ENCODE assay signal across 29 mouse cellular contexts in the genomic region with DNA sequence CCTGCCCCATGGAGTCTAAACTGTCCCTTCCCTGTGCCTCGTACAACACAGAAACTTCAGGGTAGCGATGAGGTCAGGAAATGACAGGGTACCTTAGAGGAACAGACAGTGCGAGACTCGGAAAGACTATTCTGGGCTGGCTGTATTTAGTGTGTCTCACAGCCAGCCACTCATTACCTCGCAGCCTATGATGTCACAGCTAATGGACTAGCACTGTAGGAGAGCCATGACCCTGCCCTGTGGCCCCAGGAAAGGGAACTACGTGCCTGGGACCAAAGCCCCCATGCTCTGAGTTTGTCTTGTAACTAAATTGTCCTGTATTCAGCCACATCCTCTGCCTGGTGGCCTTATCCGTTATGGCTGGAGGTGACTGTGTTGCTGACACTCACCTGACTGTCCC. TPM values are rescaled to one million over a fixed set of nuclear protein-coding genes. Genes with fewer than 3 reads are reported as not detected.
DNase-seq lines count a peak whose midpoint lies in the region; ATAC-seq and TF ChIP-seq lines count a peak whose summit lies in the region.
"Had no signal": no experiment of that assay in that cellular context is flagged by ENCODE, and none has a peak within 500 bp of the region (broad histone marks: within the 10 kb centered on the region; RNA-seq: fewer than 3 reads in every experiment).

No protein-coding gene starts in this region.

- TF ChIP-seq CTCF in stomach, postnatal 0 days (IDR thresholded peaks at IDR 0.05; ENCODE audit: low read depth): no peak

- H3K4me3 ChIP-seq in kidney, embryonic 14.5 days (ENCODE audit: low read length): no peak overlapping the region
- no peak overlapping the region for H3K4me3 ChIP-seq in stomach, embryonic 16.5 days (replicated peaks; ENCODE audit: low read length)
- H3K4me3 ChIP-seq in stomach, postnatal 0 days (ENCODE audit: low read depth, low read length): no peak overlapping the region
- H3K4me3 ChIP-seq in liver, embryonic 15.5 days (replicated peaks): no peak overlapping the region
- no peak overlapping the region for H3K4me3 ChIP-seq in forebrain, embryonic 13.5 days
- H3K4me3 ChIP-seq: gastrocnemius, adult 2 months; heart, embryonic 12.5 days; kidney, embryonic 15.5 days; lung, embryonic 15.5 days had no signal

- no peak overlapping the region for H3K27ac ChIP-seq in kidney, embryonic 14.5 days (ENCODE audit: low read depth, low read length)
- no peak overlapping the region for H3K27ac ChIP-seq in stomach, embryonic 16.5 days (ENCODE audit: low read length)
- no peak overlapping the region for H3K27ac ChIP-seq in stomach, postnatal 0 days (replicated peaks)
- peak overlapping the region; percentile 67 for H3K27ac ChIP-seq in liver, embryonic 15.5 days (replicated peaks)
- no peak overlapping the region for H3K27ac ChIP-seq in forebrain, embryonic 13.5 days
- H3K27ac ChIP-seq: gastrocnemius, adult 2 months; hindbrain, embryonic 14.5 days; kidney, embryonic 15.5 days; lung, embryonic 15.5 days had no signal

- peaks cover 9% of the 10 kb centered on the region for H3K4me1 ChIP-seq in kidney, embryonic 14.5 days (ENCODE audit: control insufficient read depth, insufficient read depth, low read length)
- H3K4me1 ChIP-seq in stomach, embryonic 16.5 days (ENCODE audit: control insufficient read depth, insufficient read depth, low read length): 0 out of 2 replicates have a peak, but pooled peaks cover 4% of the 10 kb centered on the region
- no peaks in the 10 kb centered on the region for H3K4me1 ChIP-seq in stomach, postnatal 0 days (replicated peaks; ENCODE audit: control insufficient read depth, insufficient read depth)
- 0 out of 2 replicates have a peak, but pooled peaks cover 24% of the 10 kb centered on the region for H3K4me1 ChIP-seq in liver, embryonic 15.5 days (replicated peaks)
- H3K4me1 ChIP-seq in forebrain, embryonic 13.5 days: peaks cover 14% of the 10 kb centered on the region; the same call in 1 of the 2 replicates

- no peaks in the 10 kb centered on the region for H3K9me3 ChIP-seq in kidney, embryonic 14.5 days (ENCODE audit: control insufficient read depth, low read length)
- H3K9me3 ChIP-seq in stomach, embryonic 16.5 days (replicated peaks; ENCODE audit: control insufficient read depth, low read length): no peaks in the 10 kb centered on the region
- H3K9me3 ChIP-seq in stomach, postnatal 0 days (ENCODE audit: control insufficient read depth, low read length): no peaks in the 10 kb centered on the region
- no peaks in the 10 kb centered on the region for H3K9me3 ChIP-seq in liver, embryonic 15.5 days (replicated peaks)
- no peaks in the 10 kb centered on the region for H3K9me3 ChIP-seq in forebrain, embryonic 13.5 days (replicated peaks)
- H3K9me3 ChIP-seq: heart, embryonic 12.5 days; kidney, embryonic 15.5 days; lung, embryonic 15.5 days had no signal

- DNase-seq in kidney, adult 9 months: peak; percentile 14
- DNase-seq in stomach, postnatal 0 days (ENCODE audit: low spot score): no peak
- DNase-seq in right cerebral cortex, postnatal 25 days: no peak
- DNase-seq: adrenal gland, postnatal 36 days; B cell, adult 2 months; cerebellum, adult 18-20 months; cerebellum, postnatal 10 days; gastrocnemius, adult 2 months; gastrocnemius, postnatal 36 days; heart, adult 18-20 months; kidney, postnatal 25 days; left cerebral cortex, postnatal 4 days; spleen, adult 18-20 months; thymus, adult 2 months; thymus, postnatal 36 days had no signal

- no peak for TF ChIP-seq EP300 in stomach, postnatal 0 days (optimal IDR thresholded peaks at IDR 0.05)

- H3K4me2 ChIP-seq in kidney, embryonic 14.5 days (replicated peaks; ENCODE audit: low read depth, low read length): no peak overlapping the region
- H3K4me2 ChIP-seq in stomach, embryonic 16.5 days (ENCODE audit: low read depth, low read length): no peak overlapping the region
- H3K4me2 ChIP-seq in stomach, postnatal 0 days (replicated peaks; ENCODE audit: low read depth): no peak overlapping the region
- H3K4me2 ChIP-seq in liver, embryonic 15.5 days: 0 out of 2 replicates have a peak overlapping the region, but pooled peaks have one; percentile 7
- no peak overlapping the region for H3K4me2 ChIP-seq in forebrain, embryonic 13.5 days
- H3K4me2 ChIP-seq: heart, embryonic 12.5 days; hindbrain, embryonic 14.5 days; kidney, embryonic 15.5 days; lung, embryonic 15.5 days; midbrain, embryonic 11.5 days had no signal

- no peak overlapping the region for H3K9ac ChIP-seq in kidney, embryonic 14.5 days (ENCODE audit: low read depth, low read length)
- H3K9ac ChIP-seq in stomach, embryonic 16.5 days (ENCODE audit: low read length): no peak overlapping the region
- H3K9ac ChIP-seq in stomach, postnatal 0 days (ENCODE audit: low read length): no peak overlapping the region
- no peak overlapping the region for H3K9ac ChIP-seq in liver, embryonic 15.5 days
- H3K9ac ChIP-seq in forebrain, embryonic 13.5 days: no peak overlapping the region
- H3K9ac ChIP-seq: heart, embryonic 12.5 days; hindbrain, embryonic 14.5 days; kidney, embryonic 15.5 days; lung, embryonic 15.5 days had no signal

- ATAC-seq in kidney, embryonic 14.5 days (ENCODE audit: low FRiP score, low TSS enrichment): no peak
- ATAC-seq in stomach, embryonic 16.5 days (ENCODE audit: insufficient read depth, low FRiP score): peak; percentile 46; the same call in 1 of the 2 replicates
- ATAC-seq in stomach, postnatal 0 days (ENCODE audit: low FRiP score, low TSS enrichment): no peak
- ATAC-seq in liver, embryonic 15.5 days (ENCODE audit: insufficient read depth): peak; percentile 54
- ATAC-seq in forebrain, embryonic 13.5 days: no peak
- ATAC-seq: forebrain, embryonic 14.5 days; midbrain, embryonic 16.5 days had no signal

- H3K36me3 ChIP-seq in kidney, embryonic 14.5 days (ENCODE audit: control insufficient read depth, insufficient read depth, low read length): no peaks in the 10 kb centered on the region
- no peaks in the 10 kb centered on the region for H3K36me3 ChIP-seq in stomach, embryonic 16.5 days (ENCODE audit: control insufficient read depth, insufficient read depth, low read length)
- no peaks in the 10 kb centered on the region for H3K36me3 ChIP-seq in stomach, postnatal 0 days (ENCODE audit: control insufficient read depth, insufficient read depth, low read length)
- no peaks in the 10 kb centered on the region for H3K36me3 ChIP-seq in liver, embryonic 15.5 days (replicated peaks)
- no peaks in the 10 kb centered on the region for H3K36me3 ChIP-seq in forebrain, embryonic 13.5 days (ENCODE audit: poor library complexity, severe bottlenecking)
- H3K36me3 ChIP-seq: heart, embryonic 12.5 days; kidney, embryonic 15.5 days; lung, embryonic 15.5 days had no signal

- no peaks in the 10 kb centered on the region for H3K27me3 ChIP-seq in kidney, embryonic 14.5 days (ENCODE audit: control insufficient read depth, insufficient read depth, low read length)
- H3K27me3 ChIP-seq in stomach, embryonic 16.5 days (ENCODE audit: control insufficient read depth, insufficient read depth, low read length): no peaks in the 10 kb centered on the region
- H3K27me3 ChIP-seq in stomach, postnatal 0 days (ENCODE audit: control insufficient read depth, insufficient read depth, low read length): peaks cover 2% of the 10 kb centered on the region; the same call in 1 of the 2 replicates
- H3K27me3 ChIP-seq in liver, embryonic 15.5 days: no peaks in the 10 kb centered on the region
- 0 out of 2 replicates have a peak, but pooled peaks cover under 1% of the 10 kb centered on the region for H3K27me3 ChIP-seq in forebrain, embryonic 13.5 days
- H3K27me3 ChIP-seq: kidney, embryonic 15.5 days; lung, embryonic 15.5 days had no signal

- 79% methylated on average over 7 of the region's 7 CpGs for WGBS in kidney, embryonic 14.5 days
- 39% methylated on average over 7 of the region's 7 CpGs for WGBS in stomach, embryonic 16.5 days
- WGBS in stomach, postnatal 0 days: 53% methylated on average over 7 of the region's 7 CpGs
- WGBS in liver, embryonic 15.5 days (ENCODE audit: insufficient replicate concordance): 15% methylated on average over 7 of the region's 7 CpGs
- WGBS in forebrain, embryonic 13.5 days: 80% methylated on average over 7 of the region's 7 CpGs

RNA-seq across cellular contexts. Expression of a gene that starts 13.4 kb away (rescaled TPM):
- not detected in 2 replicates for polyA plus RNA-seq in kidney, embryonic 14.5 days (2014; fragmentation: Nextera tagmentation; extraction: Ambion mirVana)
- 0.26 TPM in 1 of 2 replicates, not detected in the other for polyA plus RNA-seq in stomach, embryonic 16.5 days (2015; fragmentation: Nextera tagmentation; extraction: Ambion mirVana)
- polyA plus RNA-seq in stomach, postnatal 0 days (2015; fragmentation: Nextera tagmentation; extraction: Ambion mirVana): 0.07 TPM in 1 of 2 replicates, not detected in the other
- polyA plus RNA-seq in liver, embryonic 15.5 days (2015; fragmentation: Nextera tagmentation; extraction: Ambion mirVana): 0.67 and 0.89 TPM in 2 replicates
- polyA plus RNA-seq in forebrain, embryonic 13.5 days (2015; fragmentation: Nextera tagmentation; extraction: Ambion mirVana): not detected in 2 replicates
- polyA plus RNA-seq: brain, embryonic 14.5 days; forebrain, embryonic 14.5 days; heart, embryonic 12.5 days; hindbrain, embryonic 14.5 days; kidney, embryonic 15.5 days; midbrain, embryonic 11.5 days; neural tube, embryonic 11.5 days had no signal

RNA-seq across cellular contexts. Expression of a gene that starts 15.8 kb away (rescaled TPM):
- polyA plus RNA-seq in kidney, embryonic 14.5 days (2014; fragmentation: Nextera tagmentation; extraction: Ambion mirVana): 0.96 and 1.2 TPM in 2 replicates
- 2.2 and 2.3 TPM in 2 replicates for polyA plus RNA-seq in stomach, embryonic 16.5 days (2015; fragmentation: Nextera tagmentation; extraction: Ambion mirVana)
- polyA plus RNA-seq in stomach, postnatal 0 days (2015; fragmentation: Nextera tagmentation; extraction: Ambion mirVana): 1.7 TPM in 2 replicates
- 2.2 and 2.3 TPM in 2 replicates for polyA plus RNA-seq in liver, embryonic 15.5 days (2015; fragmentation: Nextera tagmentation; extraction: Ambion mirVana)
- polyA plus RNA-seq in forebrain, embryonic 13.5 days (2015; fragmentation: Nextera tagmentation; extraction: Ambion mirVana): 0.60 and 0.76 TPM in 2 replicates

RNA-seq across cellular contexts. Expression of a gene that starts 27.2 kb away (rescaled TPM):
- not detected in 2 replicates for polyA plus RNA-seq in kidney, embryonic 14.5 days (2014; fragmentation: Nextera tagmentation; extraction: Ambion mirVana)
- not detected in 2 replicates for polyA plus RNA-seq in stomach, embryonic 16.5 days (2015; fragmentation: Nextera tagmentation; extraction: Ambion mirVana)
- polyA plus RNA-seq in stomach, postnatal 0 days (2015; fragmentation: Nextera tagmentation; extraction: Ambion mirVana): not detected in 2 replicates
- polyA plus RNA-seq in liver, embryonic 15.5 days (2015; fragmentation: Nextera tagmentation; extraction: Ambion mirVana): not detected in 2 replicates
- not detected in 2 replicates for polyA plus RNA-seq in forebrain, embryonic 13.5 days (2015; fragmentation: Nextera tagmentation; extraction: Ambion mirVana)
- polyA plus RNA-seq: forebrain, embryonic 14.5 days; heart, embryonic 12.5 days; heart, postnatal 0 days; hindbrain, embryonic 14.5 days; kidney, embryonic 15.5 days; lung, embryonic 15.5 days; midbrain, embryonic 11.5 days; midbrain, embryonic 16.5 days; neural tube, embryonic 11.5 days had no signal

RNA-seq across cellular contexts. Expression of a gene that starts 37.8 kb away (rescaled TPM):
- not detected in 2 replicates for polyA plus RNA-seq in kidney, embryonic 14.5 days (2014; fragmentation: Nextera tagmentation; extraction: Ambion mirVana)
- polyA plus RNA-seq in stomach, embryonic 16.5 days (2015; fragmentation: Nextera tagmentation; extraction: Ambion mirVana): not detected in 2 replicates
- polyA plus RNA-seq in stomach, postnatal 0 days (2015; fragmentation: Nextera tagmentation; extraction: Ambion mirVana): not detected in 2 replicates
- not detected in 2 replicates for polyA plus RNA-seq in liver, embryonic 15.5 days (2015; fragmentation: Nextera tagmentation; extraction: Ambion mirVana)
- not detected in 2 replicates for polyA plus RNA-seq in forebrain, embryonic 13.5 days (2015; fragmentation: Nextera tagmentation; extraction: Ambion mirVana)
- polyA plus RNA-seq: forebrain, embryonic 14.5 days; heart, embryonic 12.5 days; heart, postnatal 0 days; hindbrain, embryonic 14.5 days; kidney, embryonic 15.5 days; lung, embryonic 15.5 days; midbrain, embryonic 11.5 days; midbrain, embryonic 16.5 days; neural tube, embryonic 11.5 days had no signal

RNA-seq across cellular contexts. Expression of a gene that starts 48.6 kb away (rescaled TPM):
- not detected in 2 replicates for polyA plus RNA-seq in kidney, embryonic 14.5 days (2014; fragmentation: Nextera tagmentation; extraction: Ambion mirVana)
- not detected in 2 replicates for polyA plus RNA-seq in stomach, embryonic 16.5 days (2015; fragmentation: Nextera tagmentation; extraction: Ambion mirVana)
- polyA plus RNA-seq in stomach, postnatal 0 days (2015; fragmentation: Nextera tagmentation; extraction: Ambion mirVana): not detected in 2 replicates
- not detected in 2 replicates for polyA plus RNA-seq in liver, embryonic 15.5 days (2015; fragmentation: Nextera tagmentation; extraction: Ambion mirVana)
- not detected in 2 replicates for polyA plus RNA-seq in forebrain, embryonic 13.5 days (2015; fragmentation: Nextera tagmentation; extraction: Ambion mirVana)
- polyA plus RNA-seq: forebrain, embryonic 14.5 days; heart, embryonic 12.5 days; heart, postnatal 0 days; hindbrain, embryonic 14.5 days; kidney, embryonic 15.5 days; lung, embryonic 15.5 days; midbrain, embryonic 11.5 days; midbrain, embryonic 16.5 days; neural tube, embryonic 11.5 days had no signal

Comparison
In these comparisons a context has a peak if more than half of its experiments do, and no peak if none do; other contexts are left out.
1. ATAC-seq: peak in stomach, embryonic 16.5 days (single experiment) and liver, embryonic 15.5 days (single experiment); none in kidney, embryonic 14.5 days (single experiment), stomach, postnatal 0 days (single experiment) and forebrain, embryonic 13.5 days (single experiment).